17 mouse cellular contexts compared by ENCODE assay signal in genomic region chr6:54096147-54096761, GRCm38 (mm10). TPM values are rescaled to one million over a fixed set of nuclear protein-coding genes. Genes with fewer than 3 reads are reported as not detected.
DNase-seq lines count a peak whose midpoint lies in the region; ATAC-seq and TF ChIP-seq lines count a peak whose summit lies in the region.
"Had no signal": no experiment of that assay in that cellular context is flagged by ENCODE, and none has a peak within 500 bp of the region (broad histone marks: within the 10 kb centered on the region; RNA-seq: fewer than 3 reads in every experiment).

No protein-coding gene starts in this region.

- no peak for ATAC-seq in forebrain, embryonic 13.5 days
- no peak for ATAC-seq in forebrain, embryonic 15.5 days (replicated peaks)
- peak; percentile 41; the same call in 1 of the 2 replicates for ATAC-seq in intestine, postnatal 0 days
- ATAC-seq: inflammation-experienced regulatory T-cells, adult 6 months had no signal

- H3K4me2 ChIP-seq in forebrain, embryonic 13.5 days, result no peak overlapping the region
- no peak overlapping the region for H3K4me2 ChIP-seq in forebrain, embryonic 15.5 days (replicated peaks)
- no peak overlapping the region for H3K4me2 ChIP-seq in intestine, postnatal 0 days (replicated peaks; ENCODE audit: low read depth)
- H3K4me2 ChIP-seq: heart, embryonic 15.5 days; neural tube, embryonic 12.5 days had no signal

- H3K27me3 ChIP-seq in forebrain, embryonic 13.5 days, result no peaks in the 10 kb centered on the region
- no peaks in the 10 kb centered on the region for H3K27me3 ChIP-seq in forebrain, embryonic 15.5 days
- H3K27me3 ChIP-seq in intestine, postnatal 0 days (replicated peaks; ENCODE audit: control insufficient read depth, insufficient read depth, low read length), result no peaks in the 10 kb centered on the region
- H3K27me3 ChIP-seq: heart, embryonic 15.5 days; neural tube, embryonic 12.5 days had no signal

- H3K4me3 ChIP-seq in forebrain, embryonic 13.5 days, result no peak overlapping the region
- no peak overlapping the region for H3K4me3 ChIP-seq in forebrain, embryonic 15.5 days
- H3K4me3 ChIP-seq in intestine, postnatal 0 days (ENCODE audit: low read depth, low read length), result no peak overlapping the region
- H3K4me3 ChIP-seq: heart, embryonic 15.5 days; midbrain, embryonic 12.5 days; neural tube, embryonic 12.5 days had no signal

- H3K9ac ChIP-seq in forebrain, embryonic 13.5 days, result no peak overlapping the region
- H3K9ac ChIP-seq in forebrain, embryonic 15.5 days (replicated peaks), result no peak overlapping the region
- H3K9ac ChIP-seq in intestine, postnatal 0 days (ENCODE audit: low read depth, low read length), result no peak overlapping the region
- H3K9ac ChIP-seq: heart, embryonic 15.5 days; midbrain, embryonic 12.5 days; neural tube, embryonic 12.5 days had no signal

- DNase-seq in 3T3-L1 (ENCODE audit: low read depth, low spot score) (peak; percentile 20), MN1 (ENCODE audit: low spot score) (peak; percentile 49)
- no peak for DNase-seq in gastrocnemius, postnatal 25 days
- DNase-seq in left cerebral cortex, postnatal 14 days (ENCODE audit: low spot score in 2 of 2), result no peak
- no peak for DNase-seq in thymus, postnatal 0 days (ENCODE audit: low spot score)
- DNase-seq: cerebellum, adult 11 months; gastrocnemius, postnatal 14 days; kidney, postnatal 14 days; layer of hippocampus, postnatal 36 days; right cerebral cortex, adult 18-20 months had no signal

- intact Hi-C loops in left cerebral cortex, postnatal 14 days (cut with DNase I), result no loop called here

- peaks cover 31% of the 10 kb centered on the region for H3K4me1 ChIP-seq in forebrain, embryonic 13.5 days
- H3K4me1 ChIP-seq in forebrain, embryonic 15.5 days, result peaks cover 14% of the 10 kb centered on the region
- H3K4me1 ChIP-seq in intestine, postnatal 0 days (replicated peaks; ENCODE audit: control insufficient read depth, insufficient read depth, low read length), result no peaks in the 10 kb centered on the region; the same call in 1 of the 2 replicates

- H3K36me3 ChIP-seq in forebrain, embryonic 13.5 days (ENCODE audit: poor library complexity, severe bottlenecking), result no peaks in the 10 kb centered on the region
- no peaks in the 10 kb centered on the region for H3K36me3 ChIP-seq in forebrain, embryonic 15.5 days
- no peaks in the 10 kb centered on the region for H3K36me3 ChIP-seq in intestine, postnatal 0 days (ENCODE audit: control insufficient read depth, insufficient read depth)
- H3K36me3 ChIP-seq: heart, embryonic 15.5 days; midbrain, embryonic 12.5 days; neural tube, embryonic 12.5 days had no signal

- 15% methylated on average over 6 of the region's 6 CpGs for WGBS in forebrain, embryonic 13.5 days
- 21% methylated on average over 6 of the region's 6 CpGs for WGBS in forebrain, embryonic 15.5 days
- 35% methylated on average over 6 of the region's 6 CpGs for WGBS in intestine, postnatal 0 days

- H3K9me3 ChIP-seq in forebrain, embryonic 13.5 days (replicated peaks), result no peaks in the 10 kb centered on the region
- no peaks in the 10 kb centered on the region for H3K9me3 ChIP-seq in forebrain, embryonic 15.5 days
- no peaks in the 10 kb centered on the region for H3K9me3 ChIP-seq in intestine, postnatal 0 days (ENCODE audit: control insufficient read depth)
- H3K9me3 ChIP-seq: heart, embryonic 15.5 days; midbrain, embryonic 12.5 days; neural tube, embryonic 12.5 days had no signal

- 0 out of 2 replicates have a peak overlapping the region, but pooled peaks have one; percentile 1 for H3K27ac ChIP-seq in forebrain, embryonic 13.5 days
- H3K27ac ChIP-seq in forebrain, embryonic 15.5 days (replicated peaks), result no peak overlapping the region
- H3K27ac ChIP-seq in intestine, postnatal 0 days (ENCODE audit: low read depth, low read length), result no peak overlapping the region
- H3K27ac ChIP-seq: heart, embryonic 15.5 days; midbrain, embryonic 12.5 days; neural tube, embryonic 12.5 days had no signal

- TF ChIP-seq CTCF in intestine, postnatal 0 days (IDR thresholded peaks at IDR 0.05; ENCODE audit: low read depth), result no peak

RNA-seq across cellular contexts. Expression of gene Chn2, which starts 56.9 kb away (rescaled TPM):
- polyA plus RNA-seq in forebrain, embryonic 13.5 days (2015; fragmentation: Nextera tagmentation; extraction: Ambion mirVana), result 31.9 and 35.2 TPM in 2 replicates
- 41.6 and 46.2 TPM in 2 replicates for polyA plus RNA-seq in forebrain, embryonic 15.5 days (2015; fragmentation: Nextera tagmentation; extraction: Ambion mirVana)
- 19.6 and 24.3 TPM in 2 replicates for polyA plus RNA-seq in intestine, postnatal 0 days (2015; fragmentation: Nextera tagmentation; extraction: Ambion mirVana)
- total RNA-seq in gastrocnemius, postnatal 25 days (2021), result 1 to 10 TPM; 1.8 to 2.2 TPM
- total RNA-seq in left cerebral cortex, postnatal 14 days (2021), result 10 to 100 TPM; 45.0 to 51.2 TPM
- polyA plus RNA-seq in thymus, postnatal 0 days (2015; fragmentation: Nextera tagmentation; extraction: Ambion mirVana), result 7.5 and 8.4 TPM in 2 replicates

Comparison
In these comparisons a context has a peak if more than half of its experiments do, and no peak if none do; other contexts are left out.
1. DNase-seq: peak in 3T3-L1 (single experiment) and MN1 (single experiment); none in gastrocnemius, postnatal 25 days (single experiment), left cerebral cortex, postnatal 14 days (0 of 2) and thymus, postnatal 0 days (single experiment).